Mouse (Mus musculus) v-Abl transformed pro-B cells (cell line): ENCODE measurements around the gene Igf1r.
"Not testable (repeated sequence)": the region's sequence is repeated elsewhere in the genome, so short reads cannot be mapped to it uniquely, and the experiment has no call there.

ENCODE experiments used
- in situ Hi-C, 2 experiments: fragments of 400-800 bp; cut with MboI; formaldehyde crosslinking; loops; one replicate each; pipeline ENCODE4 v1.15.1; 2025; ENCODE audit not compliant: unreplicated experiment in 2 of 2

Igf1r gene

DNA sequence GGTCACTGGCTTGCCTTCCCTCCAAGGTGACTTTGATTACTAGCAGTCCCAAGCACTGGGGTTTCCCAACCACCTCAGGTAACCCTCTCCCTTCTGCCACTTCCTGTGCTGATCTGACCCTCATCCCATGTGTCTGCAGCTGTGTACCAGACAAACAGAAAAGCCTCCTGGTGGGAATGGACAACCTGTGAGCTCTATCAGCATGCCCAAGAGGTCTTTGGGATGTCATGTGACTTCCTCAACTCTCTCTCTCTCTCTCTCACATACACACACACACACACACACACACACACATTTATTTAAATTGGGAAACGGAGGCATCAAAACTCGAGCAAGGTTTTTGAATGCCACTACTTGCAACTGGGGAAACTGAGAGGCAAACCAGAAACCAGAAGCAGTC, 305.1 kb downstream of the Igf1r start:
- in situ Hi-C loops, result no loop called here

DNA sequence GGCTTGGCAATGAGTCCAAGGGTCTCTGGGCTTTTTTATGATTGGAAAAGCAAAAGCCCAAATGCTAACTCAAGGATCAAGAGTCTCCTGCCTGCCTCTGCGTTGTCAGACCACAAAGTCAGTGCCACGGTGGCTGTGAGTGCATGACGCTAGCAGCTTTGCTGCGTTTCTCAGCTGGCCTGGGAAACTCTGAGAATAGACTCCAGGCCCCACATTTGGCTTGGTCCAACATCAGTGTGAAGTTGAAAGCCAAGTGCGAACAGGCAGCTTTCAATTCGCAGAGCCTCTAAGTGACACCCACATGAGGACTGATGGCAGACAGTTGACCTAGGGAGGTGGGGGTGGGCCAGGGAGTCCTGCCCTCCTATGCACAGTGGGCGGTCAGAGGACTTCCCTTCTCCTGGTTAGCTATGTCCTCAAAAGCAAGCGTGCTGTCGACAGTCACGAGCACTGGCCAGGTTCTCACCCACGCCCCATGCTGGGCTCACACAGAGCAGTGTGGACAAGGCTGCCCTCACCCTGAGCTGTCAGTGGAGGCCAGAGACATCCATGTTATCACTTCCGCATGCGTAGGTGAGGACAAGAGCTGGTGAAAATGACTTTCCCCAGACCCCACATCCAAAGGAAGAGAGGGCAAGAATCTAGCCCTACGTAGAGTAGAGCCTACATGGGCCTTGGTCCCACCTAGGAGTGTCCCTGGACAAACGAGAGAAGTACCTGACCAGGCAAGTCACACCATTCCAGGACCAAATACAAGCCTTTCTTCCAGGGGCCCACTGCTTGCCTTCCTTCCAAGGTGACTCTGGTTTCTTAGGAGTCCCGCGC, 305.9 kb downstream of the Igf1r start:
- in situ Hi-C loops, result no loop called here

DNA sequence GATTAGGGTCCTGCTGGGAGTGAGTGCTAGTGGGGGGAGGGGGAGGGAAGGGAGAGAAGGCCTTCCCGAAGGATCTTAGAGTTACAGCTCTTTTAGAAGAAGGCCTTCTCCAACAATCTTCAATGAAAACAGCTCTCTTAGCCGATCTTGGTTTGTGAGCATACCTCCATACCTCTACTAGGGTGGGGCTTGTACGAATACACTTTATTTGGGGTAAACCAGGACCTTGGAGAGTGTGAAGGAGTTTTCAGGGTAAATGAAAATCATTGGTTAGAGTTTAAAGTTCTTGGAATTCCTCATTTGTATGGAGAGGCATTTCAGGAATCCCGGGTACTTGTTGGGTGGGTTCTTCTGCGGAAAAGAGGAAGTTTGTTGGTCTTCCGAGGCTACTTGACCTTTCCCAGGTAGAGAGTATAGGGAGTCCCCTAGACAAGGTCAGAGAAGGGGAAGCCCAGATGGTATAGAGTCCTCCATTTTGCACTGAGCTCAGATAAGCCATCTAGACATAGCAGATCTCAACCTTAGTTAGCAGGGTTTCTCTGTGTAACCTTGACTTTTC, 307.0 kb downstream of the Igf1r start:
- in situ Hi-C loops, result no loop called here

- in situ Hi-C loops, result no loop called here
Measured at GRCm38 (mm10) chr7:68262612-68263200, 310.1 kb downstream of the Igf1r start.

- in situ Hi-C loops, result no loop called here
Measured at GRCm38 (mm10) chr7:68263346-68264027, 310.9 kb downstream of the Igf1r start.

DNA sequence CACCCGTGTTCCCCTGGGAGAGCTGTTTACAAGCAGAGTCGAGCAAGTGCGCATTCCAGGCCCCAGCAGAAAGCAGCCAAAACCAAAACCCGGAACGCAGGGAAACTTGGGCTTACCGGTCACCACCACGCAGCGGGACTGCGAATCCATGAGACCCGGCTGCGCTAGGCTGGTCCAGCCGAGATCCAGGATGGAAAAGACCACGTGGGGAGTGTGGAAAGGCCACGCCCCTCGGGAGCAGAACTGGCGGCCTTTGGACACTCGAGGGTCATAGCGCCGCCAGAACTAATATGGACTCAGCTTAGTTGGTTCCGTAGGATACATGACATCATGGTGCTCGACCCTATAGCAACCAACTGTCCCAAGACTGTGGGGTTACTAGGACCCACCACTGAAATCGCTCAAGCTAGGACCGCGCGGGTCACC, 311.4 kb downstream of the Igf1r start, which contains the start of gene Pgpep1l:
Gene Pgpep1l (minus strand): TSS at position 206 of the 426 bp plus-strand sequence.
- in situ Hi-C loops, result no loop called here

GRCm38 (mm10) chr7:68264531-68264930, 311.9 kb downstream of the Igf1r start:
- in situ Hi-C loops, result no loop called here

- in situ Hi-C loops, result no loop called here
Measured at GRCm38 (mm10) chr7:68265391-68265790, 312.8 kb downstream of the Igf1r start.

- in situ Hi-C loops, result no loop called here
Measured at GRCm38 (mm10) chr7:68266691-68267090, 314.1 kb downstream of the Igf1r start.

DNA sequence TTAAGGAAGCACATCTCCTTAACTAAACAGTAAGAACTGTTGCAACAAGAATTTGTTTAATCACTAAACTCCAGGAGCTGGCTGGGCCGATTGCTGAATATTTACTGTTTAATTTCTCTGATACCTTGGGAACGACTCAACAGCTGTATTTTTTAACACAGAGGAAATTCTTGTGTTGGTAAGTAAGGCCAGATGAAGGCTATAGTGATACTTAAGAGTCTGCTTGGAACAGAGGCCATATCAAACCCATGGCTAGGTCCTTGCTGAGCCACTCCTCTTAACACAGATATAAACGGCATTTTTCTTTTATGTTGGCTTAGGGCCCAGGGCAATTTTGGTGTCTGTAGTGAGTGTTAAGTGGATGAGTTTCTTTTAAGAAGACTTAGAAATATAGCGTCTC, 317.9 kb downstream of the Igf1r start:
- in situ Hi-C loops, result no loop called here

DNA sequence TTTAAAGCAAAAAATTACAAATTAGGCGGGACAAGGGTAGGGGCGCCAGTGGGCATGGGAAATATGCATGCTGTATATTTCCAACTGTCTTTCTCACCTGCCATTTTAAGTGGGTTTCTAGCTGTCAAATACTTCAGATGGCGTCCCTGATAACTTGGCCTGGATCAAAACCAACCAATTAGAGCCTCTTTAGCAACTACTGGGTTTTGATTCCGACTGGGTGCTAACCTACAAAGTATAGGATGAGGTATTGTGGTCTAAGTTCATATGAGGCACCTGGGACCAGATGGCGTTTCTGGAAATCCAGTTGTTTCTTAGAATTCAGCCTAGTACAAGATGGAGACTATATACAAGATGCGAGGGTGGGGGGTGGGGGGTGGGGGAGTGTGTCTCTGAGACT, 319.2 kb downstream of the Igf1r start:
- in situ Hi-C loops, result no loop called here

- in situ Hi-C loops, result no loop called here
Measured at GRCm38 (mm10) chr7:68272607-68273006, 320.0 kb downstream of the Igf1r start.

DNA sequence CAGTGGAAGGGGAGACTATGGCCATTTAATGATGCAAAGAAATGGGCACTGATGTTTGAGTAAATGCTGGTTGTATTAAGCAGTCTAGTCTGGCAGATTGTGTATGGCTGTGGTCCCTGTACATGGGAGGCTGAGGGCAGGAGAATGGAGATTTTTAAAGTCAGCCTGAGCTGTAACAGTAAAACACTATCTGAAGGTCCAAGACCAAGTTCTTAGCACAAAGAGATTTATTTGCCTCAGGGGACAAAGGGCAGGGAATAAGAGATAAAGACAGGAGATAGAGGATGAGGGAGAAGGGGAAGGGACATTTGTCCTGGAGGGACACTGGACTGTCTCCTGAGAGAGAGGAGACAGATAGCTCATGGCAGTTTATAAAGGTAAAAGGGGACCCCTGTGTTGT, 320.9 kb downstream of the Igf1r start, which contains the start of gene Fam169b:
Gene Fam169b (plus strand): TSS at position 325 of the 400 bp plus-strand sequence.
- in situ Hi-C loops, result no loop called here

DNA sequence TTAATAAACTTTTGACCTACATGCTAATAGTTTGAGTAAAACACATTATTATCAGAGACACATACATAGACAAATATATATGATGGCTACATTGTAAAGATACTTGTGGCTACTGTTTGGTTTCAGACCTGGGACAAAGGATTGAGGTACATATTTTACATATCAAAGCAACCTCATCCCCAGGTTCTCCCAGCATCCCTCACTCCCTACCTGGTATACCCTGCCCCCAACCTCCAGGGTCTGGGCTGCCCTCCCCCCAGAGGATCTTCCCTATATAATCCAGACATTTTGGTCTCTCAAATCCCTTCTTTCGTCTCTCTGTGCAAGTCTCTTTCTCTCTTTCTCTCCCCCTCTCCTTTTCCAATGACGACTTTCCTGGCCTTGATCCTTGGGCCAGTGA, 321.6 kb downstream of the Igf1r start:
- in situ Hi-C loops, result no loop called here

- in situ Hi-C loops, result no loop called here
Measured at GRCm38 (mm10) chr7:68274951-68275350, 322.3 kb downstream of the Igf1r start.

DNA sequence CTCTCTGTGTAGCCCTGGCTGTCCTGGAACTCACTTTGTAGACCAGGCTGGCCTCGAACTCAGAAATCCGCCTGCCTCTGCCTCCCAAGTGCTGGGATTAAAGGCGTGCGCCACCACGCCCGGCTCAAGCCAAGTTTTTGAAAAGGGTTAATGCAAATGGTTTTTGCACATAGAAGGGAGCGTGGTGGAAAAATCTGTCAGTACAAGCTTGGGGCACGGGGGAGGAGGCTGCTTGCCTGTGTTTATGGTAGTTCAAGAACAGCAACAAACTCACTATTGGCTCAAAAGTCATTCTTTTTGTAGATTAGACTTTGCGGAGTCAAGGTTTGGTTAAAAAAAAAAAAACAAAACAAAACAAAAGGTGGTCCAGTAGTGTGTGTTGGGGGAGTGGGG, 322.8 kb downstream of the Igf1r start:
- in situ Hi-C loops, result not testable (repeated sequence)

DNA sequence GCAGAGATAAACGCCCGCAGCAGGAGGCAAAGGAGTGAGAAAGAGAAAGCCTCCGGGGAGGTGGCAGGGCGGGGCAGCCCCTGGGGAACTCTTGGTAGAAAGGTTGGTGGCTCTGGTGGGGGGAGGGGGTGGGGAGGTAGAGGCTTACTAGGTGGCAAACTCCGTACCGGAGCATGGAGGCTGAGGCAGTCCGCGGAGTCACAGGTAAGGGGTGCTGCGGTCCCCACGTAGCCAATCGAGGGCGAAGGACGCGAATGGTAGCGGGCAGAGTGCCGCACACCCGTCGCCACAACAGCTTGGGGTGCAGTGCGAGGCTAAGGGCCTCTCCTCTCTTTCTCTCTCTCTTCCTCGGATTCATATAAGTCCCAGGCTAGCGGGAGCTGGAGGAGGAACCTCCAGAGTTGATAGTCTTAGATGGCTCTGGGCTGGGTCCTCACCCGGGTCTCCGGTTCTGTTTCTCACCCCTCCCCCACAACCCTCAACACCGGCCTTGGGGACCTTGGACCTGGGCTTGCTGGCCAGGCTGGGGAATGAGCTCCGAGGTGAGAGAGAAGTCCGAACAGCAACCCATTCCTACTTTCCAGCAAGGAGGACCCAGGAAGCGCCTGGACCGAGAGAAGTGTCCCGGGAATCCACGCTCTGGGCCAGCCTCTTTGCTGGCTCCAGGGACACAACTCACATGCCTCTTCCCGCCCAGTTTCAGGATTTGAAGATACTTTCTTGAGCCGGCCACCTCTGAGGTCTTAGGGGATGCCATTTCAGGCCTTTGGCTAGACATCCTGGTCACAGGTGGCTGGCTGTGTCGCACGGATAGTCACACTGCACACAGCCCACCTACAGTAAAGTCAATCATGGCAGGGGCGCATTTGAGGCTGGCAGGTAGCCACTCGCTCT, 323.5 kb downstream of the Igf1r start:
- in situ Hi-C loops, result no loop called here

GRCm38 (mm10) chr7:68277054-68277896, 324.6 kb downstream of the Igf1r start:
- in situ Hi-C loops, result no loop called here

- in situ Hi-C loops, result no loop called here
Measured at GRCm38 (mm10) chr7:68277897-68278270, 325.3 kb downstream of the Igf1r start.
